Mouse (Mus musculus): Measurements from ENCODE around the gene Limk2. TPM values are rescaled to one million over a fixed set of nuclear protein-coding genes. Genes with fewer than 3 reads are reported as not detected.

Gene Limk2
- polyA plus RNA-seq, 1 experiment: 20.9 TPM

DNA sequence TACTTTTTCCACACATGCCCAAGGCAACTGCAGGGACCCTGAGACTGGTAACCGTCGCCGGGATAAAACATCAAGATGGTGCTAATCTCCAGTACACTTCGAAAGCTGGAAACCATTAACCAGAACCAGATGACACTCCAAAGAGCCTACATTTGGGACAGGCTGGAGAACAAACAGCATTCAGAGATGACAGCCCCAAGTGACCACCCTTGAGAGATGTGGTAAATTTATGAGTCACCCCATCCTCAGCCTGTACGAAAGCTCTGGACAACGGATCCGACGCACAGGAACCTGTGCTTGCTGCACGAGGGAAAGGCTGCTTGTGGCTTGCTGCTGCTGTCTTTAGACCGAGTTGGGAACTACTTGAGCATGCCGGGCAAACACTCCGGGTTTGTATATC lies 34.2 kb downstream of the Limk2 start:
- TF ChIP-seq POLR2A (IDR thresholded peaks at IDR 0.05; ENCODE audit: borderline replicate concordance, low read depth, low read length) (no peak), CTCF (IDR thresholded peaks at IDR 0.05; ENCODE audit: low read depth, low read length) (no peak)
- Histone ChIP-seq H3K4me3 (ENCODE audit: insufficient read depth, low read length) (no peak overlapping the region), H3K4me1 (ENCODE audit: control insufficient read depth, insufficient read depth, low read length) (peaks cover 18% of the 10 kb centered on the region), H3K27ac (ENCODE audit: insufficient read depth, low read depth, low read length) (no peak overlapping the region)

DNA sequence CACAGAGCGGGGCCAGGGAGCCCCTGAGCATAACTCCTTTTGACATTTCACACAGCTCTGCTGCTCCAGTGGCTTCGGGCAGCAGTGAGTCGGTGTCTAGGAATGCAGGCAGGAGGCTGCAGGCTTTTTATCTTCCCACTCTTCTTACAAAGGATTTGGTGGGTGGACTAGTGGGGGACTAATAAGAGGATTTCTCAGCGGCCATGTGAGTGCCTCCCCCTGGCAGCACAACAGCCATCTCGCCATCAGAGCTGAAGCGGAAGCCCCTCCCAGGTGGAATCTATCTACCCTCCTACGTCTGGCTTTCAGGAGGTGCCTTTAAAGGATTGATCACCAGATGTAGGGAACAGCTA lies 34.7 kb downstream of the Limk2 start:
- TF ChIP-seq POLR2A (IDR thresholded peaks at IDR 0.05; ENCODE audit: borderline replicate concordance, low read depth, low read length) (no peak), CTCF (IDR thresholded peaks at IDR 0.05; ENCODE audit: low read depth, low read length) (no peak)

DNA sequence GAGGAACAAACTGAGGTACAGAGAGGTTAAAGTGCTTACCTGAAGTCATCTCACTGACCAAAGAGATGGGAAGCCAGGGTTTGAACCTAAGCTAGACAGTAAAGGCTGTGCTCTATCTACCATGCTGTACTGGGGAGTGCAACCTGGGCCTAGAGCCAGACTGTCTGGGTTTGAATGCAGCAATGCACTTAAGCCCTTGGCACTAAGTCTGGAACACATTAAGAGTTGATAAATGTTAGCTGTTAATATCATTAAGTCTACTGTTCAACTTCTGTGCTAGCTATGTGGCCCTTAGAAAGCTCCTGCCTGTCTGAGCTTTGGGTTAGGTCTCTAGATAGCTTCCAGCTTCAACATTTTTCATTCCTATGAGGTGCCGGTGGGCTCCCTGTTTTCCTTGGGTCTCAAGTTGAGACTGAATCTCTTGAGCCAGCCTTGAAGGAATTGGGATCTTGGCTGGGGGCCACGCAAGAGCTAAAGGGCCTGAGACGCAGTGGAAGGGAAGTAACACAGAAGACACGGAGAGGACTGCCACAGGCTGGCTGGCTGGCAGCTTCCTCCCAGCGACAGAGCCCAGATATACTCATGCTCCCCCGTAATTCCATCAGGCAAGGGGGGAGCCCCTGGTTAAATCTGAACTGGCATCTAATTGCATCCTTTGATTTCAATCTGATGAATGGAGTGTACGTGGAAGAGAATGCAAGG lies 35.2 kb downstream of the Limk2 start:
- Histone ChIP-seq H3K27ac (ENCODE audit: insufficient read depth, low read depth, low read length) (no peak overlapping the region), H3K4me1 (ENCODE audit: control insufficient read depth, insufficient read depth, low read length) (peaks cover 18% of the 10 kb centered on the region), H3K4me3 (ENCODE audit: insufficient read depth, low read length) (no peak overlapping the region)
- no peak for TF ChIP-seq POLR2A (IDR thresholded peaks at IDR 0.05; ENCODE audit: borderline replicate concordance, low read depth, low read length)
- no peak for TF ChIP-seq CTCF (IDR thresholded peaks at IDR 0.05; ENCODE audit: low read depth, low read length)

More for the DNA sequence above, 34.7 kb downstream of the Limk2 start:
- Histone ChIP-seq H3K4me1 (ENCODE audit: control insufficient read depth, insufficient read depth, low read length) (peaks cover 18% of the 10 kb centered on the region), H3K4me3 (ENCODE audit: insufficient read depth, low read length) (no peak overlapping the region), H3K27ac (ENCODE audit: insufficient read depth, low read depth, low read length) (no peak overlapping the region)

DNA sequence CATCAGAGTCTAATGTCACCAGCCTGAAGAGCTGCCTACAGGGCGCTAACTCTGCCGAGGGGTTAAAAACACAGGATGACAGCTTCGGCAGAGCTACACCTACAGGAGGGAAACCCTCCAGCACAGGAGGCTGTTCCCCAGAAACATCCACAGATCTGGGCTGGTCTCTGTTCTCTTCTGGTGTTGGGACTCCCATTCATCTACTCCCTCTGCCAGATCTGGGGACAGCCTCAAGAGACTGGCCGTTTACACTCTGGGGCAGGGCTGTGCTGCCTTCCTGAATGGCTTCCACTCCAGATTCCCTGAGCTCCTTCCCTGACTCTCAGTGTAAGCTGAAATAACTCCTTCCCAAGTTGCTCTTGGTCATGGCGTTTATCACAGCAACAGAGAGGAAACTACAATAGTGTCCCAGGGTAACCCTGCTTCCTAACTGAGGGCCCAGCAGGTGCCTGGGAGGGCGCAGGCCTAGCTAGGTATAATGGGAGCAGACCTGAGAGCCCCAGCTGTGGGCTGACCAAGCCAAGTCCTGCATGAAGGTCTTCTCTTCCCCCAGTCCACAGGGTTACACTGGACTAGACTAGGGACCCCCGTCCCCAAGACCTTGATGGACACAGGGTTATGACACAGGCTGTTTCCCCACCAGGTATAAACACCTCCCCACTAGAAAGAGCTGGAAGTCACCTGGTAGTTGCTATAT lies 37.2 kb downstream of the Limk2 start:
- Histone ChIP-seq H3K4me1 (ENCODE audit: control insufficient read depth, insufficient read depth, low read length) (peaks cover 18% of the 10 kb centered on the region), H3K4me3 (ENCODE audit: insufficient read depth, low read length) (peak overlapping the region; percentile 50), H3K27ac (ENCODE audit: insufficient read depth, low read depth, low read length) (no peak overlapping the region)
- TF ChIP-seq POLR2A (IDR thresholded peaks at IDR 0.05; ENCODE audit: borderline replicate concordance, low read depth, low read length) (no peak), CTCF (IDR thresholded peaks at IDR 0.05; ENCODE audit: low read depth, low read length) (no peak)

DNA sequence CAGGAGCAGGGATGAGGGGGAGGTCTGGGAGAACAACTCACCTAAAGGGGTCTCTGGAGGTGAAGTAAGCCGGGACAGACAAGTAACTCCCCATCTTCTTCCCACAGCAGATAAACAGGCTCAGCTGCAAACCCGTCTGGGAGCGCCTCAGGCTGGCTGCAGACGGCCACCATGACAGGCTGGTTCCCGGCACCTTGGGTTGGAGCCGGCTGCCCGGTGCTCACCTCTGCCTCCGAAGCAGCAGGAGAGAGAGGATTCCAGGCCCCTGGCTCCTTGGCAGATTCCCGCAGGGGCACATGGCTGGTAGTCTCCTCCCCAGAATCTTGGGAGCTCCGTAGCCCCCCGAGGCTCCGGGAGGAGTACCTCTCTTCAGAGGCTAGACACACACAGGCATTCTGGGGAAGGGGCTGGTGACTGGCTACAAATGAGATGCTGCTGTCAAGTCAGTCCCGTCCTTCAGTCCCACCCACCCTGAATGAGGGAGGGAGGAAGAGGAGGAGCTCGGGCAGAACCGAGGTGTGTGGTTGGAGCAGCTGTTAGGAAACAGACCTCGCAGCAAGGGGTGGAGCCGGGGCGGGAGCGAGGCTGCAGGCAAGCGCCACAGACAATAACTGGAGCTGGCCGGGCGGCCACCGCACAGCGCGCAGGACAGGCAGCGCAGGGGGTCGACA lies 37.9 kb downstream of the Limk2 start:
- Histone ChIP-seq H3K27ac (ENCODE audit: insufficient read depth, low read depth, low read length) (no peak overlapping the region), H3K4me1 (ENCODE audit: control insufficient read depth, insufficient read depth, low read length) (peaks cover 15% of the 10 kb centered on the region), H3K4me3 (ENCODE audit: insufficient read depth, low read length) (peak overlapping the region; percentile 50)
- TF ChIP-seq POLR2A (IDR thresholded peaks at IDR 0.05; ENCODE audit: borderline replicate concordance, low read depth, low read length): no peak
- TF ChIP-seq CTCF (IDR thresholded peaks at IDR 0.05; ENCODE audit: low read depth, low read length): no peak

DNA sequence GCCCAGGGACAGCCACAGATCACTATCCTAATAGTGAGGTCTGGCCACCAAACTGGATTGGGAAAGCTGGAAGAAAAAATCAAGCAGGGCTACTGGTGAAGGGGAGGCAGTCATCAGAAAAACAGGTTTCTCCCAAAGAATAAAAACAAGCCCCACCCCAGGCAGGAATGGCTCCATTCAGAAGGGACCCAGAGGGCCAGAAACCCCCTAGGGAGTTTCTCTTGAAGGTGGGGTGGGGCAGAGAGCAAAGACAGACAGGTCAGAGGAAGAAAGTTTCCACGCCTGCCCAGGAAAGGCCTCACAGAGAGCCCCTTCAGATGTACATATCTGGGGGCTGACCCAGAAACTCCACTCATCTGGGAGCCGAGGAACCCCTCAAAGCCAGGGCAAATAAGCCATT lies 38.8 kb downstream of the Limk2 start:
- Histone ChIP-seq H3K4me1 (ENCODE audit: control insufficient read depth, insufficient read depth, low read length) (peaks cover 14% of the 10 kb centered on the region), H3K4me3 (ENCODE audit: insufficient read depth, low read length) (no peak overlapping the region), H3K27ac (ENCODE audit: insufficient read depth, low read depth, low read length) (no peak overlapping the region)
- no peak for TF ChIP-seq CTCF (IDR thresholded peaks at IDR 0.05; ENCODE audit: low read depth, low read length)
- no peak for TF ChIP-seq POLR2A (IDR thresholded peaks at IDR 0.05; ENCODE audit: borderline replicate concordance, low read depth, low read length)

DNA sequence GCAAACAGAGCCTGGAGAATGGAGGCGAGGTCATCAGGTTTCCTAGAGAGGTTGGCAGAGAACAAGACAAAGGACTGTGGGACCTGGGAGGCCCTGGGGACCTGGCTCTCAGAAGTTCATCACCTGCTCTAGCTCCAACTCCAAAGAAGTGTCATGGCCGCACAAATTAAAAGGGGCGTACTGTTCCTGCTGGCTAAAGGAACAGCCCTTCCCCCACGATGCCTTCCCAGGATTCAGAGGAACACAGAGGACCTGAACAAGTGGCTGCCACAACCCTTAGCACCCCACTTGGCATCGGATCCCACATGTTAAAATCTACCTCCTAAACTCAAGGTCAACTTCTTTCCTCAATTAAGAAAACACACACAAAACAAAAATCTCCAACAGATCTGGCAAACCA lies 39.5 kb downstream of the Limk2 start:
- no peak overlapping the region for H3K4me3 ChIP-seq (ENCODE audit: insufficient read depth, low read length)
- H3K27ac ChIP-seq (ENCODE audit: insufficient read depth, low read depth, low read length): no peak overlapping the region
- TF ChIP-seq CTCF (IDR thresholded peaks at IDR 0.05; ENCODE audit: low read depth, low read length) (no peak), POLR2A (IDR thresholded peaks at IDR 0.05; ENCODE audit: borderline replicate concordance, low read depth, low read length) (no peak)
- peaks cover 10% of the 10 kb centered on the region for H3K4me1 ChIP-seq (ENCODE audit: control insufficient read depth, insufficient read depth, low read length)

DNA sequence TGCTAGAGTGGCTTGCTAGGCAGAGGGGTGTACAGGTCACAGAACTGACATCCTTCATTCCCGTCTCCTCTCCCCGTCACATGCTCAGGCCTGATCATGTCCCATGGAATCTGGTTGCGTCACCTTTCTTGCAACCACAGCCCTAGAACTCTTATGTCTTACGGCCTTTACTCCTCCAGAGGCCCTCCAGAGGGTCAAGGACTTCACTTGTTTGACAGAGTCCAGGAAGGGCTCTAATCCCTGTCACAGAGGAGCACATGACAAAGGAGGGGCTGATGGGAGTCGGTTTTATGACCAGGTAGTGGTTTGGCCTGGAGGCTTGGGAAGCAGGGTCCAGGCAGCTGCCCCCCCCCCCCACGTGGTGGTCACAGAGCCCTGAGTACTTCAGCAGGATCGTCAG lies 40.0 kb downstream of the Limk2 start:
- H3K4me3 ChIP-seq (ENCODE audit: insufficient read depth, low read length): no peak overlapping the region
- H3K27ac ChIP-seq (ENCODE audit: insufficient read depth, low read depth, low read length): no peak overlapping the region
- H3K4me1 ChIP-seq (ENCODE audit: control insufficient read depth, insufficient read depth, low read length): peaks cover 5% of the 10 kb centered on the region
- TF ChIP-seq POLR2A (IDR thresholded peaks at IDR 0.05; ENCODE audit: borderline replicate concordance, low read depth, low read length): no peak
- TF ChIP-seq CTCF (IDR thresholded peaks at IDR 0.05; ENCODE audit: low read depth, low read length): no peak

DNA sequence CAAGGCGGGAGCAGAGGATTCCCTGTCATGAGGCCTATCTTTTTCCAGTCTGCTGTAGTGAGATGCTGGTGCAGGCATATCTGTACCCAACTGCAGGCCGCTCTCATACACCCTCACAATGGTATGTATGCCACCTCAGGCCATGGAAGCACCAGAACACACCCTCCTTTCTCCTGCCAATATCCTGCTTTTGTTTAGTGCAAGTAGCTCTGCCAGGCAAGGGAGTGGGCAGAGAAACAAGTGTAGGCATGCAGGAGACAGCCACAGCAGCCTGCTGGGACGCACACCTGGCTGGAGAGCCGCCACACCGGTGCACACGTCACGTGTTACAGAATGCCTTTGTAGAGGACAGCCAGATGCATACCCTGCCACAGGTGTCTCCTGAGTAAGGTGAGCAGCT lies 42.6 kb downstream of the Limk2 start:
- TF ChIP-seq CTCF (IDR thresholded peaks at IDR 0.05; ENCODE audit: low read depth, low read length) (no peak), POLR2A (IDR thresholded peaks at IDR 0.05; ENCODE audit: borderline replicate concordance, low read depth, low read length) (no peak)
- Histone ChIP-seq H3K4me3 (ENCODE audit: insufficient read depth, low read length) (no peak overlapping the region), H3K27ac (ENCODE audit: insufficient read depth, low read depth, low read length) (no peak overlapping the region), H3K4me1 (ENCODE audit: control insufficient read depth, insufficient read depth, low read length) (peaks cover 2% of the 10 kb centered on the region; the same call in 1 of the 2 replicates)

DNA sequence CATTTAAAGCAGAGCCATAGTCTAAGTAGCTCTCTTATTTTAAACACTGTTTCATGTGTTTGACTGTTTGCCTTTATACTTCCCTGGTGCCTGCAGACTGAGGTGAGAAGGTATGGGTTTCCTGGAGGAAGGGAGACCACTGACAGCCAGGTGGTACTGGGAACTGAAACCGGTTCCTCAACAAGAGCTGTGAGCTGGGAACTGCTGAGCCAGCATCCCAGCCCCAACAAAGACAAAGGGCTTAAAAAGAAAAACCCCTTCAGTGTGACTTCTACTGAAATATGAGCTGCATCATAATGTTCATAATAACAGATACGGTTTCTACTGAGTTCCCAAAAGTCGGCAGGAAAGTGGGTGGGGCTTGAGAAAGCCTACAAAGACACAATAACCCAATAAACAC lies 46.1 kb downstream of the Limk2 start:
- no peak overlapping the region for H3K4me3 ChIP-seq (ENCODE audit: insufficient read depth, low read length)
- H3K4me1 ChIP-seq (ENCODE audit: control insufficient read depth, insufficient read depth, low read length): peaks cover 2% of the 10 kb centered on the region; the same call in 1 of the 2 replicates
- TF ChIP-seq POLR2A (IDR thresholded peaks at IDR 0.05; ENCODE audit: borderline replicate concordance, low read depth, low read length): no peak
- TF ChIP-seq CTCF (IDR thresholded peaks at IDR 0.05; ENCODE audit: low read depth, low read length): no peak
- no peak overlapping the region for H3K27ac ChIP-seq (ENCODE audit: insufficient read depth, low read depth, low read length)
